Mouse (Mus musculus): ENCODE results near the gene Actl7b.

DNA sequence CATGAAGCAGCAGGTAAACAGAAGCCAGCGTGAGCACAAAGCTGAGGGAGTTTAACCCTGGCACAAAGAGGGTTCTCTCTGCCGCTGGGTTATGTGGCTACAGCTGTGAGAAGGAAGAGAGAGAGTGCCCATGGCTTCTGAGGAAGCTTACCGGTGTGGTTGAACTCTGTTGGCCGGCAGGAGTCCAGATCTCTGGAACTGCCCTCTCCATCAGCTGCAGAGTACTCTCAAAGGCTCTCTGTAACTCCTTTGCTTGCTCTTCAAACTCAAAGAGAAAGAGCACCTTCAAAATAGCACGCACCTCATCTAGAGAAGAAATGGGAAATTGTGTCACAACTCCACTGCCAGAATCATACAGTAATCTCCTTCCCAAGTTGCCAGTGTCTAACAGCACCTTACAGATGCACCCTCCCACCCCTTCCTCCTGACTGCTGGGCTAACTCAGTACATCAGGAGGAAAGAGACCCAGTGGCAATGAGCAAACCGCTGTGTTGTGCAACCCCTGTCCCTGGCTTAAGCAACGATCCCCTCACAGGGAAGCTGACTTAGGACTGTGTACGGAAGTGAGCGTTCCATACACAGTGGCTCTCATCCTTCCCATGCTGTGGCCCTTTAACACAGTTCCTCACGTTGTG, 15.8 kb upstream of the Actl7b start:
- TF ChIP-seq CTCF (conservative IDR thresholded peaks at IDR 0.05; ENCODE audit: insufficient read depth, insufficient read length, low read depth, low read length), result no peak
- TF ChIP-seq POLR2A (IDR thresholded peaks at IDR 0.05; ENCODE audit: low read depth, low read length), result no peak
